Mouse (Mus musculus) stomach, adult 2 months (tissue): ENCODE measurements around the gene Ppp1r1a. TPM values are rescaled to one million over a fixed set of nuclear protein-coding genes. Genes with fewer than 3 reads are reported as not detected.

Source experiments
- polyA plus RNA-seq: library from polyadenylated mRNA; depleted of rRNA; stranded (reverse); fragments of >200 nt; gene quantifications from 2 replicates; pipeline ENCODE4 v1.2.3, GENCODE M21; 2012; rRNA removed

Ppp1r1a gene
- polyA plus RNA-seq, result 2.9 and 7.2 TPM in 2 replicates

DNA sequence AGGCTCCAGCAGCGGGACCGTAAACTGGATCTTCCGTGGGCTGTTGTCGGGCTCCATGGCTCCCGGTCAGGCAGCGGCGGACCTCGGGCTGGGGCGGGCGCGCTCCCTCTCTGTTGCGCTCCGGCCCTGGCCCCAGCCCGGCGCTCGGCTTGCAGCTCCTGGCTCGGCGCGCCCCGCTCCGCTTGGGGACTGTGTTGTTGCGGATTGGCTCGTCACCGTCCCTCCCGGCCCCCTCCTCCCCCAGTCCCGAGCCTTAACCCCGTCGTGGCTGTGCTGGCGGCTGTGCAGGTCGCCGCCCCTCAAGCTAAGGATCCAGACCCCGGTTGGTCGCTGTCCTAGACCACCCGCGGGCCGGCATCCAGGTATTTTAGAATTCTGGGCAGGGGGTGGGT lies at the start of gene Ppp1r1a:
Gene Ppp1r1a (minus strand): TSS at position 182 of the 392 bp plus-strand sequence.

GRCm38 (mm10) chr15:103564981-103565380 lies 27.2 kb upstream of the Ppp1r1a start, which contains the start of gene Glycam1:
Gene Glycam1 (minus strand): TSS chr15:103565081.

GRCm38 (mm10) chr15:103502435-103503250 lies 35.2 kb downstream of the Ppp1r1a start, which contains the start of gene Pde1b:
Gene Pde1b (plus strand): TSS chr15:103503034.

Other genes starting within 250 kb of the Ppp1r1a start
- 0.05 and 0.16 TPM in 2 replicates for gene Gpr84, start 227.4 kb downstream of the Ppp1r1a start, polyA plus RNA-seq
- gene Zfp385a, start 197.9 kb downstream of the Ppp1r1a start, polyA plus RNA-seq, result 15.1 and 16.0 TPM in 2 replicates
- gene Itga5, start 171.2 kb downstream of the Ppp1r1a start, polyA plus RNA-seq, result 19.0 and 23.6 TPM in 2 replicates
- gene Gtsf1, start 107.5 kb downstream of the Ppp1r1a start, polyA plus RNA-seq, result not detected in 2 replicates
- gene Gtsf2, start 89.5 kb downstream of the Ppp1r1a start, polyA plus RNA-seq, result not detected in 2 replicates
- 1.6 and 2.1 TPM in 2 replicates for gene Nckap1l, start 84.2 kb downstream of the Ppp1r1a start, polyA plus RNA-seq
- 3.6 and 3.7 TPM in 2 replicates for gene Pde1b, start 35.0 kb downstream of the Ppp1r1a start, polyA plus RNA-seq
- gene Glycam1, start 27.1 kb upstream of the Ppp1r1a start, polyA plus RNA-seq, result not detected in 2 replicates
- not detected in 2 replicates for gene Mucl1, start 217.5 kb upstream of the Ppp1r1a start, polyA plus RNA-seq